Mouse (Mus musculus) midbrain, embryonic 14.5 days (tissue): ENCODE data around the gene Slc25a22. TPM values are rescaled to one million over a fixed set of nuclear protein-coding genes. Genes with fewer than 3 reads are reported as not detected.

Experiments
- ATAC-seq: fragments of 200-750 bp; cut with Nextera tagmentation; 2 replicates; pipeline ENCODE4 v1.8.0; 2017; ENCODE audit warnings: moderate number of reproducible peaks, moderate library complexity; ENCODE audit not compliant: low FRiP score, low TSS enrichment
- DNase-seq: peaks from one replicate; pipeline ENCODE4 v3.0.0-alpha.2; 2015
- H3K27ac ChIP-seq: fragments of 300-500 bp; sonication (generic); replicated peaks from 2 replicates; pipeline ENCODE4 v1.5.1; 2014; ENCODE audit warnings: mild to moderate bottlenecking, low read depth, low read length, moderate library complexity
- H3K27me3 ChIP-seq: fragments of 300-500 bp; sonication (generic); 2 replicates; pipeline ENCODE4 v1.6.1; 2014; ENCODE audit warnings: low read length, control low read depth, mixed read lengths; ENCODE audit not compliant: control insufficient read depth, insufficient read depth
- H3K36me3 ChIP-seq: fragments of 300-500 bp; sonication (generic); 2 replicates; pipeline ENCODE4 v1.6.1; 2014; ENCODE audit warnings: low read length, control low read depth; ENCODE audit not compliant: control insufficient read depth, insufficient read depth
- H3K4me1 ChIP-seq: fragments of 300-500 bp; sonication (generic); 2 replicates; pipeline ENCODE4 v1.6.1; 2014; ENCODE audit warnings: mild to moderate bottlenecking, antibody characterized with exemption, low read length, control low read depth; ENCODE audit not compliant: control insufficient read depth, insufficient read depth
- H3K4me2 ChIP-seq: fragments of 300-500 bp; sonication (generic); 2 replicates; pipeline ENCODE4 v1.6.1; 2014; ENCODE audit warnings: mild to moderate bottlenecking, low read length, moderate library complexity
- H3K4me3 ChIP-seq: fragments of 300-500 bp; sonication (generic); replicated peaks from 2 replicates; pipeline ENCODE4 v1.5.1; 2014; ENCODE audit warnings: low read depth, low read length
- H3K9ac ChIP-seq: fragments of 300-500 bp; sonication (generic); replicated peaks from 2 replicates; pipeline ENCODE4 v1.6.1; 2014; ENCODE audit warnings: mild to moderate bottlenecking, low read length, moderate library complexity
- H3K9me3 ChIP-seq: fragments of 300-500 bp; sonication (generic); 2 replicates; pipeline ENCODE4 v1.6.1; 2016; ENCODE audit warnings: low read length, control low read depth, mixed read lengths; ENCODE audit not compliant: control insufficient read depth
- WGBS: fragments of 180-500 bp; shearing (Covaris S2); extraction: QIAGEN DNeasy Blood & Tissue Kit; methylation state at CpG from one replicate; pipeline ENCODE4 v1.1.7; 2014; 5-methylcytosine and 5-hydroxymethylcytosine counted together
- polyA plus RNA-seq: library from polyadenylated mRNA; unstranded; fragments of >200 nt; fragmentation: Nextera tagmentation; extraction: Ambion mirVana; gene quantifications from 2 replicates; pipeline ENCODE4 v1.2.1, GENCODE M21; 2014

Gene Slc25a22
- polyA plus RNA-seq, 1 experiment from 2014 or later, result 82.9 TPM

- DNase-seq, result no peak
- no peak for ATAC-seq
- H3K4me3 ChIP-seq, result 0 out of 2 replicates have a peak overlapping the region, but pooled peaks have one; percentile 12
These were observed 26.3 kb upstream of the Slc25a22 start for GRCm38 (mm10) chr7:141463824-141464602.

GRCm38 (mm10) chr7:141462333-141462821 lies 24.7 kb upstream of the Slc25a22 start:
- Histone ChIP-seq H3K4me1 (peaks cover 6% of the 10 kb centered on the region; the same call in 1 of the 2 replicates), H3K36me3 (peaks cover 13% of the 10 kb centered on the region), H3K27me3 (peaks cover 73% of the 10 kb centered on the region), H3K27ac (no peak overlapping the region), H3K9me3 (no peaks in the 10 kb centered on the region), H3K4me2 (peak overlapping the region; percentile 56), H3K4me3 (peak overlapping the region; percentile 31; the same call in 1 of the 2 replicates), H3K9ac (no peak overlapping the region; the same call in 1 of the 2 replicates)
- DNase-seq (no peak), ATAC-seq (no peak)
- WGBS, result 24% methylated on average over 5 of the region's 5 CpGs

More at GRCm38 (mm10) chr7:141463824-141464602, 26.3 kb upstream of the Slc25a22 start:
- peaks cover 21% of the 10 kb centered on the region for H3K4me1 ChIP-seq
- H3K9me3 ChIP-seq, result no peaks in the 10 kb centered on the region
- peaks cover 73% of the 10 kb centered on the region for H3K27me3 ChIP-seq
- no peak overlapping the region for H3K9ac ChIP-seq
- no peak overlapping the region for H3K27ac ChIP-seq
- peaks cover 8% of the 10 kb centered on the region for H3K36me3 ChIP-seq
- 17% methylated on average over 12 of the region's 12 CpGs for WGBS
- H3K4me2 ChIP-seq, result peak overlapping the region; percentile 29; the same call in 1 of the 2 replicates

- 3% methylated on average over 59 of the region's 59 CpGs for whole genome bisulfite sequencing
- no peaks in the 10 kb centered on the region for H3K9me3 ChIP-seq
- no peak for DNase-seq
These were observed 24.0 kb upstream of the Slc25a22 start for GRCm38 (mm10) chr7:141461521-141462332.

GRCm38 (mm10) chr7:141460391-141461113 lies 22.9 kb upstream of the Slc25a22 start, which contains the start of gene Cracr2b:
TSS of gene Cracr2b (plus strand) at chr7:141461094.
- Histone ChIP-seq H3K36me3 (peaks cover 13% of the 10 kb centered on the region), H3K9ac (peak within 1 kb of the TSS; percentile 47; the same call in 1 of the 2 replicates), H3K4me1 (peaks cover 11% of the 10 kb centered on the region; the same call in 1 of the 2 replicates), H3K27me3 (peaks cover 56% of the 10 kb centered on the region), H3K9me3 (no peaks in the 10 kb centered on the region), H3K4me3 (peak within 1 kb of the TSS; percentile 31), H3K27ac (0 out of 2 replicates have a peak within 1 kb of the TSS, but pooled peaks have one; percentile 13), H3K4me2 (peak within 1 kb of the TSS; percentile 56)
- no peak for DNase-seq
- 74% methylated on average over 15 of the region's 15 CpGs for WGBS
- no peak for ATAC-seq

More at GRCm38 (mm10) chr7:141461521-141462332, 24.0 kb upstream of the Slc25a22 start:
- peak overlapping the region; percentile 31 for H3K4me3 ChIP-seq
- H3K4me2 ChIP-seq, result peak overlapping the region; percentile 56
- ATAC-seq, result no peak
- H3K9ac ChIP-seq, result peak overlapping the region; percentile 47; the same call in 1 of the 2 replicates
- H3K4me1 ChIP-seq, result no peaks in the 10 kb centered on the region
- 0 out of 2 replicates have a peak overlapping the region, but pooled peaks have one; percentile 13 for H3K27ac ChIP-seq
- H3K36me3 ChIP-seq, result peaks cover 13% of the 10 kb centered on the region
- peaks cover 67% of the 10 kb centered on the region for H3K27me3 ChIP-seq

- H3K36me3 ChIP-seq, result peaks cover 13% of the 10 kb centered on the region
- 81% methylated on average over 5 of the region's 5 CpGs for WGBS
- no peak overlapping the region for H3K9ac ChIP-seq
- no peak overlapping the region for H3K27ac ChIP-seq
- H3K4me1 ChIP-seq, result peaks cover 11% of the 10 kb centered on the region; the same call in 1 of the 2 replicates
- H3K4me3 ChIP-seq, result no peak overlapping the region
- peaks cover 50% of the 10 kb centered on the region for H3K27me3 ChIP-seq
- H3K4me2 ChIP-seq, result no peak overlapping the region
- H3K9me3 ChIP-seq, result no peaks in the 10 kb centered on the region
- no peak for DNase-seq
- no peak for ATAC-seq
These were observed 22.3 kb upstream of the Slc25a22 start for GRCm38 (mm10) chr7:141460001-141460390.

GRCm38 (mm10) chr7:141459301-141459711 lies 21.6 kb upstream of the Slc25a22 start:
- no peak for DNase-seq
- no peak overlapping the region for H3K4me2 ChIP-seq
- 90% methylated on average over 17 of the region's 17 CpGs for WGBS

GRCm38 (mm10) chr7:141458661-141459060 lies 21.0 kb upstream of the Slc25a22 start:
- Histone ChIP-seq H3K4me3 (no peak overlapping the region), H3K4me2 (no peak overlapping the region), H3K36me3 (peaks cover 13% of the 10 kb centered on the region), H3K9ac (no peak overlapping the region), H3K9me3 (no peaks in the 10 kb centered on the region), H3K4me1 (peaks cover 11% of the 10 kb centered on the region; the same call in 1 of the 2 replicates), H3K27me3 (peaks cover 37% of the 10 kb centered on the region), H3K27ac (no peak overlapping the region)
- 94% methylated on average over 11 of the region's 11 CpGs for WGBS
- no peak for DNase-seq
- no peak for ATAC-seq

More at GRCm38 (mm10) chr7:141459301-141459711, 21.6 kb upstream of the Slc25a22 start:
- H3K9me3 ChIP-seq, result no peaks in the 10 kb centered on the region
- peaks cover 11% of the 10 kb centered on the region; the same call in 1 of the 2 replicates for H3K4me1 ChIP-seq
- no peak for ATAC-seq
- no peak overlapping the region for H3K9ac ChIP-seq
- H3K27me3 ChIP-seq, result peaks cover 44% of the 10 kb centered on the region
- peaks cover 13% of the 10 kb centered on the region for H3K36me3 ChIP-seq
- H3K4me3 ChIP-seq, result no peak overlapping the region
- H3K27ac ChIP-seq, result no peak overlapping the region
